Mouse (Mus musculus): ENCODE data around the gene Gpc6. TPM values are rescaled to one million over a fixed set of nuclear protein-coding genes. Genes with fewer than 3 reads are reported as not detected.

Gene Gpc6
- total and polyA plus RNA-seq, 3 experiments, result not detected

DNA sequence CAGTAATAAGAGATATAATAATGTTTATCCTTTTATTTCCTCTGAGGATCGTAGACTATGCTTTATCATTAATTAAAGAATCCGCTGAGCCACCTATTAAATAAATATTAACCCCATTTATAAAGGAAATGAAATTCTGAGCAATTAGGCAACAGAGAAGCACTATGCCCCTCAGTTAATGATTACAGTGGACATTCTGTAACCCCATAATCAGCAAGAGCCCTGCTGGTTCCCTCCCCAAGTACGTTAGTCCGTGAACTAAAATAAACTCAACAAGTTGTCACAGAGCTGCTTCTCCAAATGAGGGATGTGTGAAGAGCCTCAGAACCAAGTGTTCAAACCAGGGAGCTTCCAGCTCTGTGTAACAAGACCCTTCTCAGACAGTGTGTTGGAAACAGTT, 892.1 kb downstream of the Gpc6 start:
- TF ChIP-seq UBTF (IDR thresholded peaks at IDR 0.05; ENCODE audit: borderline replicate concordance, insufficient read depth, low read depth, low read length) (no peak), NRF1 (IDR thresholded peaks at IDR 0.05; ENCODE audit: insufficient read depth, low read depth, low read length, poor library complexity, severe bottlenecking) (no peak), RCOR1 (IDR thresholded peaks at IDR 0.05; ENCODE audit: low read depth, low read length) (no peak), ELF1 (IDR thresholded peaks at IDR 0.05; ENCODE audit: low read depth, low read length) (no peak), TAL1 (IDR thresholded peaks at IDR 0.05; ENCODE audit: low read length) (no peak), MYC (IDR thresholded peaks at IDR 0.05; ENCODE audit: low read depth, low read length) (no peak), POLR2A (IDR thresholded peaks at IDR 0.05; ENCODE audit: control insufficient read depth in 1 of 2, insufficient read depth in 1 of 2, low read depth in 1 of 2, low read length in 2 of 2, poor library complexity in 1 of 2) (no peak), KAT2A (conservative IDR thresholded peaks at IDR 0.05; ENCODE audit: low read depth, low read length) (no peak)
- Histone ChIP-seq H3K9me3 (replicated peaks; ENCODE audit: insufficient read depth, low read length) (no peaks in the 10 kb centered on the region), H3K27me3 (ENCODE audit: control insufficient read depth in 1 of 2, insufficient read depth in 2 of 2, low read length in 2 of 2) (no peaks in the 10 kb centered on the region), H3K4me1 (ENCODE audit: control insufficient read depth in 1 of 2, insufficient read depth in 2 of 2, low read length in 2 of 2) (no peaks in the 10 kb centered on the region), H3K9ac (ENCODE audit: control insufficient read depth, low read depth, low read length, poor library complexity, severe bottlenecking) (no peak overlapping the region), H3K4me3 (ENCODE audit: control insufficient read depth in 1 of 2, insufficient read depth in 1 of 2, low read depth in 2 of 2, low read length in 2 of 2) (no peak overlapping the region), H3K36me3 (ENCODE audit: control insufficient read depth in 1 of 2, insufficient read depth in 2 of 2, low read length in 2 of 2) (no peaks in the 10 kb centered on the region), H3K79me2 (ENCODE audit: control insufficient read depth, insufficient read depth, low read length, poor library complexity) (no peaks in the 10 kb centered on the region), H3K27ac (ENCODE audit: control insufficient read depth, low read depth, low read length) (no peak overlapping the region)
- no peak for DNase-seq (ENCODE audit: low read depth, low spot score)

DNA sequence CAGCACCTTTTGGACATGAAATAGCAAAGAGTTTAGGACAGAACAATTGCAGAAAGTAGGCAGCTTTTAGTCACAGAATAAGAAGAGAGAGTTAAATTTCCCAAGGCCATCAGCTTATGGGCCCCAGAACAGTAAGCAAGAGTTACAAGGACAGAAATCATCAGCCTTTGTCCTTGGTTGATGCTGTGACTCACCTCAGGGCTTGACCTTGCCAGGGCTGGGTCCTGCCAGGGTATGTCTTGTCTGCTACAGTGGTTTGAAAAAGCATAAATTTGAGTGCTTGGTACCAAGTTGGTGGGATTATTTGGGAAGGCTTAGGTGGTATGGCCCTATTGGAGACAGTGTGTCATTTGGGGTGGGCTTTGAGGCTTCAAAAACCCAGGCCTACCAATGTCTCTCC, 899.4 kb downstream of the Gpc6 start:
- DNase-seq (ENCODE audit: low read depth, low spot score), result no peak
- Histone ChIP-seq H3K27me3 (ENCODE audit: control insufficient read depth in 1 of 2, insufficient read depth in 2 of 2, low read length in 2 of 2) (no peaks in the 10 kb centered on the region), H3K4me1 (ENCODE audit: control insufficient read depth in 1 of 2, insufficient read depth in 2 of 2, low read length in 2 of 2) (no peaks in the 10 kb centered on the region)

More for the DNA sequence above, 899.4 kb downstream of the Gpc6 start:
- Histone ChIP-seq H3K9me3 (replicated peaks; ENCODE audit: insufficient read depth, low read length) (no peaks in the 10 kb centered on the region), H3K27ac (ENCODE audit: control insufficient read depth, low read depth, low read length) (no peak overlapping the region), H3K79me2 (ENCODE audit: control insufficient read depth, insufficient read depth, low read length, poor library complexity) (no peaks in the 10 kb centered on the region), H3K36me3 (ENCODE audit: control insufficient read depth in 1 of 2, insufficient read depth in 2 of 2, low read length in 2 of 2) (no peaks in the 10 kb centered on the region), H3K4me3 (ENCODE audit: control insufficient read depth in 1 of 2, insufficient read depth in 1 of 2, low read depth in 2 of 2, low read length in 2 of 2) (no peak overlapping the region), H3K9ac (ENCODE audit: control insufficient read depth, low read depth, low read length, poor library complexity, severe bottlenecking) (no peak overlapping the region)
- no peak for TF ChIP-seq SIN3A (IDR thresholded peaks at IDR 0.05; ENCODE audit: low read length)
- TF ChIP-seq ETS1 (IDR thresholded peaks at IDR 0.05; ENCODE audit: low read depth, low read length), result no peak
- TF ChIP-seq TAL1 (IDR thresholded peaks at IDR 0.05; ENCODE audit: low read length), result no peak
- no peak for TF ChIP-seq EP300 (IDR thresholded peaks at IDR 0.05; ENCODE audit: low read depth in 1 of 2, low read length in 2 of 2)
- TF ChIP-seq GABPA (IDR thresholded peaks at IDR 0.05; ENCODE audit: low read depth, low read length), result no peak
- TF ChIP-seq MAFK (IDR thresholded peaks at IDR 0.05; ENCODE audit: borderline replicate concordance, low read depth, low read length), result no peak
- TF ChIP-seq POLR2A (IDR thresholded peaks at IDR 0.05; ENCODE audit: control insufficient read depth in 1 of 2, insufficient read depth in 1 of 2, low read depth in 1 of 2, low read length in 2 of 2, poor library complexity in 1 of 2), result no peak
- TF ChIP-seq E2F4 (IDR thresholded peaks at IDR 0.05; ENCODE audit: borderline replicate concordance, low read depth, low read length), result no peak
- TF ChIP-seq HCFC1 (IDR thresholded peaks at IDR 0.05; ENCODE audit: low read depth, low read length), result no peak
- no peak for TF ChIP-seq NRF1 (IDR thresholded peaks at IDR 0.05; ENCODE audit: insufficient read depth, low read depth, low read length, poor library complexity, severe bottlenecking)
- TF ChIP-seq ELF1 (IDR thresholded peaks at IDR 0.05; ENCODE audit: low read depth, low read length), result no peak
- no peak for TF ChIP-seq GATA1 (IDR thresholded peaks at IDR 0.05; ENCODE audit: low read depth, low read length)
- TF ChIP-seq ZC3H11A (IDR thresholded peaks at IDR 0.05; ENCODE audit: low read depth, low read length), result no peak
- no peak for TF ChIP-seq POLR2AphosphoS5 (IDR thresholded peaks at IDR 0.05; ENCODE audit: borderline replicate concordance, low read depth, low read length)
- TF ChIP-seq MAZ (IDR thresholded peaks at IDR 0.05; ENCODE audit: low read depth, low read length), result no peak
- TF ChIP-seq TBP (IDR thresholded peaks at IDR 0.05; ENCODE audit: low read depth, low read length), result no peak
- no peak for TF ChIP-seq KAT2A (conservative IDR thresholded peaks at IDR 0.05; ENCODE audit: low read depth, low read length)
